Mouse (Mus musculus): ENCODE measurements at regions not wholly inside any gene's neighbourhood (a gene's known extent, or its start where the extent isn't known, plus 50 kb on each side); places are given as distances from the start of the nearest gene placed in this dataset.

DNA sequence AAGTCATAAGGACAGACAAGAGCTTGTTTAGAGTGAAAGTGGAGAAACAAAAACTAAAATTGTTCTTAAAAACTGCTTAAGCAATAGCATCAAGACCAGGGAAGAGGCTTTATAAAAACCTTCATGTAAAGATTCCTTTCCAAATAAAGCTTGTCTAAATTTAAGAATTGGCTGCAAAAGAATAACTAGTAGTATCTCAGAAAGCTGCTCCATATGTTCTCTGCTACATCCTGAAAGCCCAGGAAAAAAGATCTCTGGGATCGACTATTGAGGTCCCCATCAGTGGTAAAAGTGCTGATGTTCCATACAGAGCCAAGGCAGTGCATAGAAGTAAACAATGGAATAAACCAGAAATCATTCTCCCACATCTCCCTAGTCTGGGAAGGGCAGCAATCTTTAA, 281.2 kb upstream of the Cypt12 start:
- TF ChIP-seq CTCF (IDR thresholded peaks at IDR 0.05; ENCODE audit: low read depth), result no peak
- Histone ChIP-seq H3K4me3 (ENCODE audit: low read depth, low read length) (no peak overlapping the region), H3K4me2 (no peak overlapping the region), H3K4me1 (ENCODE audit: insufficient read depth) (no peaks in the 10 kb centered on the region), H3K9me3 (ENCODE audit: low read depth, low read length) (no peaks in the 10 kb centered on the region), H3K27ac (ENCODE audit: low read depth) (no peak overlapping the region), H3K9ac (no peak overlapping the region), H3K36me3 (ENCODE audit: insufficient read depth) (no peaks in the 10 kb centered on the region), H3K27me3 (ENCODE audit: insufficient read depth, low read length) (no peaks in the 10 kb centered on the region)
- WGBS, result 83% methylated on average over 1 of the region's 1 CpGs
- DNase-seq, result no peak
- ATAC-seq (ENCODE audit: insufficient read depth), result no peak

DNA sequence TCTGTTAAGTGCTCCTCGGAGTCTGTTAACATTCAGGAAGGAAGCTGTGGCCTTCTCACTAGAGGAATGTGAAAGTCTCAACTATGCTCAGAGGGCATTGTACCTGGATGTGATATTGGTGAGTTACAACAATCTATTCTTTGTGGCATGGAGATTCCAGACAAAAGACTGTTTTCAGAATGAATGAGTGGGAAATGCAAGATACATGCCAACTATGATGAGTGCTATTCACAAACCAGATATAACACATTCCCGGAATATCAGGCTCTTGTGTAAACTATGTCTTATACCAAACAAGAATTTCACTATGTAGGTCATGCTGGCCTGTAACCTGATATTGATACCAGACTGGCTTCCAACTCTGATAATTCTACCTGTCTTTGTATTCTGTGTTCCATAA, 279.4 kb upstream of the Cypt12 start:
- H3K4me1 ChIP-seq (ENCODE audit: insufficient read depth), result no peaks in the 10 kb centered on the region
- WGBS, result 65% methylated on average over 2 of the region's 2 CpGs
- no peak overlapping the region for H3K27ac ChIP-seq (ENCODE audit: low read depth)
- ATAC-seq (ENCODE audit: insufficient read depth) (no peak), DNase-seq (no peak)
- H3K9ac ChIP-seq, result no peak overlapping the region
- H3K4me3 ChIP-seq (ENCODE audit: low read depth, low read length), result no peak overlapping the region
- H3K27me3 ChIP-seq (ENCODE audit: insufficient read depth, low read length), result no peaks in the 10 kb centered on the region
- H3K9me3 ChIP-seq (ENCODE audit: low read depth, low read length), result no peaks in the 10 kb centered on the region
- no peak for TF ChIP-seq CTCF (IDR thresholded peaks at IDR 0.05; ENCODE audit: low read depth)
- no peak overlapping the region for H3K4me2 ChIP-seq
- H3K36me3 ChIP-seq (ENCODE audit: insufficient read depth), result no peaks in the 10 kb centered on the region
